Mouse (Mus musculus) cerebellum, adult 18-20 months (tissue): Measurements from ENCODE around the gene Carns1.

Experiments
- DNase-seq, 2 experiments: peaks; one replicate each; pipeline ENCODE4 v3.0.0; 2021

Carns1 gene

GRCm38 (mm10) chr19:4170723-4171392 is 4.4 kb downstream of the Carns1 start:
- DNase-seq: peak in 1 of 2 experiments; percentile 15

DNA sequence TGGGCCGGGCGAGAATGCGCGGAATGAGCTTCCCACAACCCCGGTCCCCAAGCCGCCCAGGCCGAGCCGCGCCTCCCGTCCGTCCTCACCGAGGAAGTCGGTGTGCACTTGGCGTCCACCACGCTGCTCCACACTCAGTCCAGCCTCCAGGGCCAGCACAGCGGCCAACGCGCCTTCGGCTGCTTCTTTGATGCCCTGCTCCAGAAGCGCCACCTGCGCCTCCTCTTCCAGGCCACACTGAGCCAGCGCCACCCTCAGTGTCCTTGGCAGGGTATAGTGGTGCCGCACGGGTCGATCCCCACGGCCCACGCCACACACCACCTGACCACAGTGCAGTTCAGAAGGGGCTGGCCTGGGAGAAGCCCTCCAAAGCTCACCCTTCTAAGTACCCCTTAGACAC is 5.5 kb downstream of the Carns1 start:
- peak; percentile 64 to 71 for DNase-seq

- DNase-seq: peak; percentile 99 to 100
These were observed 5.9 kb downstream of the Carns1 start for GRCm38 (mm10) chr19:4169378-4169784.

DNA sequence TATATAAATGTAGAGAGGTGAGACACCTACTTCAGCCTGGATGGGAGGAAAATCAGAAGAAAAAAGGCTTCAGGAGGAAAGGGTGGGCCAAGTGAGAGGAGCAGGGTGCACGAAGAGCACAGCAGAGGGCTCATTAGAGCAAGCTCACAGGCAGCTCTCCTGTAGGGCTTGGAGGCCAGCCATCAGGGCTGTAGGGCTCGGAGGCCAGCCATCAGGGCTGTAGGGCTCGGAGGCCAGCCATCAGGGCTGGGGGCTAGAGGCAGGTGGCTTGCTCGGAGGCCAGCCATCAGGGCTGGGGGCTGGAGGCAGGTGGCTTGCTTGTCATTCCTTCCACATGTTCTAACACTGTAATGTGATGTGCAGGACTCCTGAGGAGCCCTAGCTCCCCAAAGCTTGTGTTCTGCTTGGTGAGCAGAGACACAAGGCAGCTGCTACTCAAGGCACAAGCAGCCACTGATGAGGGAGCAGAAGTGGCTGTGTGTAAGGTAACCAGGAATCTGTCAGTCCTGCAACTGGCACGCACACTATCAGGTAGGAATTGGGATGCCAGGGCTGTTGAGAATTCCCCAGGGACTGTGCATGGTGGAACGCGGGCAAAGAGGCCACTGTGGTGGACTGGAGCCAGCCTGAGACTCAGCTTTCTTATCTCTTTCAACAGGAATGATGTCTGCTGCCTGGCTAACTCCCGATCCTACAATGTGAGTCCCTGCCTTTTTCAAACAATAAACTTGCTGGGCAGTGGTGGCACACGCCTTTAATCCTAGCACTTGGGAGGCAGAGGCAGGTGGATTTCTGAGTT is 8.4 kb downstream of the Carns1 start:
- peak in 1 of 2 experiments; percentile 10 for DNase-seq

DNA sequence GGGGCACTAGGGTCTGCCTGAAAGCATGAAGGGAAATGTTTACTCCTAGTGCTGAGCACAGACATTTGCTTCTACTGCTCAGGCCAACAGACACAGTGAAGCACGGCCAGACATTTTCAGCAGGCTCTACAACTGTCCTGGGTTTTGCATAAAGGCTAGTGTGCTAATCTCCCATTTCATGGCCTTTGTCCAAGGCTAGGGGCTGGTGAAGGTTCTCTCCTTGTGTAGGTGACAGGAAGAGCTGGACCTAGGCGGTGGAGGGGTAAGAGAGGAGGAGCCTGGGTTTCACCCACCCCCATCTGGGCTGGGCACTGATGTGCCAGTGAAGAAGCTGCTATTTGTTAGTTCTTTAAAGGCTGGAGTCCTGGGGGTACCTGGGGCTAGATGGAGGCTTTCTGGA is 10.6 kb downstream of the Carns1 start:
- DNase-seq: no peak

DNA sequence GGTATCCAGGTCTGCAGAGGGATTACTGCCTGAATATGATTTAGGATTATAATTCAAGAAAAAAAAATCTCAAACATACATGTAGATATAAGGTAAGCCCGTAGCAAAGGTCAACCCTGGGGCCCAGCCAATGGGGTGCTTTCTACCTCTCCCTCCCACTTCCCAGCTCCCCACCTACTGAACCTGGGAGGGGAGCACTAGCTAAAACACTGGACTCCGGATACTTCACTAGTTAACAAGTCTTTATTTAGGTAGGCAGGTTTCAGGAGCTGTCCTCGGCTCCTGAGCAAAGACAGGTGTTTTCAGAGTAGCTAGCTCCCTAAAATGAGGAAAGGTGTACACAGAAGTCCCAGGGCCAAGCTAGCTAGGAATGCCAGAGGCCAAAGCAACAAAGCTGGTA is 11.2 kb downstream of the Carns1 start:
- DNase-seq: no peak

GRCm38 (mm10) chr19:4163543-4163887 is 11.8 kb downstream of the Carns1 start:
- DNase-seq: no peak

GRCm38 (mm10) chr19:4162646-4163542 is 12.4 kb downstream of the Carns1 start, which contains the start of gene Rps6kb2:
Gene Rps6kb2 (minus strand): TSS chr19:4163354.
- DNase-seq: peak; percentile 97 to 98

GRCm38 (mm10) chr19:4159049-4159448 is 16.2 kb downstream of the Carns1 start:
- DNase-seq: no peak

- peak in 1 of 2 experiments; percentile 6 for DNase-seq
These were observed 18.5 kb downstream of the Carns1 start for GRCm38 (mm10) chr19:4156771-4157170.

GRCm38 (mm10) chr19:4156073-4156579 is 19.2 kb downstream of the Carns1 start:
- peak in 1 of 2 experiments; percentile 35 for DNase-seq

- peak in 1 of 2 experiments; percentile 8 for DNase-seq
These were observed 19.8 kb downstream of the Carns1 start for GRCm38 (mm10) chr19:4155223-4156072.

DNA sequence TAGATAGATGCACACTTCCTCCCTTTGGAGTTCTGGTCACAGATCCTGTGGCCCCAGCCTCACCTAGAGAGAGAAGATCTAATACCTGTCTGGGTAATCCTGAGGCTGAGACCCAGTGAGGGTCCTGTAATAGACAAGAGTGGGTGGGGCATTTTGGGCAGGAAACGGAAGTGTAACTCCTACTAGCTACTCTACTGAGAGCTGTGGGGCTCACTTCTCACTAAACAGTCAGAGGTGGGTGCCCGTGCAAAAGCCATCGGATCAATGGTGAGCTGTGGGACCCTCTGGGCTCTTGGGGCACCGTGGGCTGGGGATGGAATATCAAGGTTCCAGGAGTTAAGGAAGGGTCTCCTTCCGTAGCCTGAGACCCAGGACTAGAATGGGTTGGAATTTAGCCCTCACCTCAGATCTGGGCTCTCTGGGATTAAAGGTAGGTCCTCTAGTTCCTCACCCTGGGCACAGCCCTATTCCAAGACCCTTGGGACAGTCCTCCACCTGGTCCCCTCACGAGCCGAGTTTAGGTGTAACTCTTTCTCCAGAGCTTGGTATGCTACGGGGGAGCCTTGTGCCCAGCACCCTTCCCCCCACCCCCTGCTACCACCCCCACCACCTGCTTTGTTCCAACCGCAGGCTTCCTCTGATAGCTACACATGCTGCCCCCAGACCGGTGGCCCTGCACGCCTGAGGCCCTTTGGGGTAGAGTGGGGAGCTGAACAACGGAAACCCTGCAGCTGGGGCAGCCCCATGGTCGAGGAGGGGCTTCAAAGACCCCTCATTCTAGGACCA is 20.6 kb downstream of the Carns1 start:
- DNase-seq: no peak

GRCm38 (mm10) chr19:4153232-4153654 is 22.0 kb downstream of the Carns1 start, which contains the start of gene Ptprcap:
Gene Ptprcap (plus strand): TSS chr19:4153604.
- peak; percentile 75 to 77 for DNase-seq

DNA sequence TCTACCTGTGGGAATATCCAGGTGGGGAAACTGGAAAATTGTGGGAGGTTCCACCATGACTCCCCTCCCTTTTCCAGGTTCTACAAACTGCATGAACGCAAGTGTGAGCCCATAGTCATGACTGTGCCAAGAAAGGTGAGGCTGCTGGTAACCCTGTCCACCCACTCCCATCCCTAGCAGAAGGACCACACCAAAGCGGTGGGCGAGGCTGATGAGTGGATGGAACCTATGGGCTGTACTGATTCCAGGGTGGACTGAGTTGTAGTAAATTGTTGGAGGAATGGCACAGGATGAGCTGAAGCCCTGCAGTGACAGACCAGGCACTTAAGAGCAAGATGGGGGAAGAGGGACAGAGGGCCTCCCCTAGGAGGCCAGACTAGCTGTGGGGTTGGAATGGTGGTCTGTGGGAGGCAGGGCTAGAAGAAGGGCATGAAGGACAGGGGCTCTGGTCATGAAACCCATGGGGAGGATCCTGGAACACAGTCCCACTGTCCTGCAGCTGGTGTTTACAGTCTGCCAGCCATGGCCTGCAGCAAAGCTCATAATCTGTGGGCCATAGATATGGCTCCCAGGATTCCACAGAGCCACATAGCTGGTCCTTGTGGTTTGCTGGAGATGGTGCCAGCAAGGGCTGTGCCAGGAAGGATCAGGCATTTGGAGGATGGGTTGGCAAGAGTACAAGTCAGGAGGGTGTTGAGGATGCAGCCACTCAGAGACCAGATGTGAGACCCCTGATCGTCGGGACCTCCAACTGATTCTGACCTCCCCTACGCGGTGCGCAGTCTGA is 22.6 kb downstream of the Carns1 start:
- DNase-seq: no peak

DNA sequence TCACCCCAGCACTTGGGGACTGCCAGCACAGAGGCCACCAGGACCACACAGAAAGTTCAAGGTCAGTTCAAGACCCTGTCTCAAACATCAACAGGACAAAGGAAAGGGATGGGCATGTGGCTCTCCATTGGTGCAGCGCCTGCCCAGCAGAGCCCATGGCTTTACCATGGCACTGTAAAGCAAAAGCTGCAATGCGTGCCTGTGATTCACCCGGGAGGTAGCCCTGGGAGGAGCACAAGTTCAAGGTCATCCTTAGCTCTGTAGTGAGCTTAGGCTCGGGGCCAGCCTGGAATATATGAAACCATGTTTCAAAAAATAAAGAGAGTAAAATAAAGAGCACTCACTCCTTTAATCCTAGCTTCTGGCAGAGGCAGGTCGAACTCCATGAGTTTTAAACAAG is 23.4 kb downstream of the Carns1 start:
- DNase-seq: no peak

DNA sequence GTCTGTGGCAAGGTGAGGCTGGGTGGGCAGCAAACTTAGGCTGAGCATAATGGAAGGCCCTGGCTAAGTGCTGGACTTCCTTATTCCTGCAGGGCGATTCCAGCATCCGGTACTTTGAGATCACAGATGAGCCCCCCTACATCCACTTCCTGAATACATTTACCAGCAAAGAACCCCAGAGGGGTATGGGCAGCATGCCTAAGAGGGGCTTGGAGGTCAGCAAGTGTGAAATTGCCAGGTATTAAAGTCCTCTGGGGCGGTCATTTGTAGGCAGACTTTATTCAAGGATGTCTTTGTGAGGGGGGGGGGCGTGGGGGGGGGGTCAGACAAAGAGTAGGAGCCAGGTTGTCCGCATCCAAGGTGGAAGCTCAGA is 23.8 kb downstream of the Carns1 start:
- no peak for DNase-seq

GRCm38 (mm10) chr19:4150567-4151487 is 24.5 kb downstream of the Carns1 start:
- DNase-seq: no peak
